Mouse (Mus musculus) heart, postnatal 0 days (tissue): ENCODE data around the gene Pakap.

Experiments used
- CTCF ChIP-seq: IDR thresholded peaks from 2 replicates; pipeline ENCODE4 v1.5.1; 2016; ENCODE audit warnings: antibody characterized with exemption, control low read depth, low read depth
- EP300 ChIP-seq: IDR thresholded peaks from 2 replicates; pipeline ENCODE4 v1.6.1; 2016; ENCODE audit warnings: antibody characterized with exemption, low read depth

GRCm38 (mm10) chr4:57820839-57821374 lies 252.9 kb downstream of the Pakap start:
- TF ChIP-seq CTCF, result no peak
- no peak for TF ChIP-seq EP300
